Mouse (Mus musculus): ENCODE results near the gene Dyrk1b. TPM values are rescaled to one million over a fixed set of nuclear protein-coding genes. Genes with fewer than 3 reads are reported as not detected.
"Not testable (repeated sequence)": the region's sequence is repeated elsewhere in the genome, so short reads cannot be mapped to it uniquely, and the experiment has no call there.

Gene Dyrk1b
- 23.6 and 30.9 TPM in 2 replicates for polyA plus RNA-seq (2012; rRNA removed)

DNA sequence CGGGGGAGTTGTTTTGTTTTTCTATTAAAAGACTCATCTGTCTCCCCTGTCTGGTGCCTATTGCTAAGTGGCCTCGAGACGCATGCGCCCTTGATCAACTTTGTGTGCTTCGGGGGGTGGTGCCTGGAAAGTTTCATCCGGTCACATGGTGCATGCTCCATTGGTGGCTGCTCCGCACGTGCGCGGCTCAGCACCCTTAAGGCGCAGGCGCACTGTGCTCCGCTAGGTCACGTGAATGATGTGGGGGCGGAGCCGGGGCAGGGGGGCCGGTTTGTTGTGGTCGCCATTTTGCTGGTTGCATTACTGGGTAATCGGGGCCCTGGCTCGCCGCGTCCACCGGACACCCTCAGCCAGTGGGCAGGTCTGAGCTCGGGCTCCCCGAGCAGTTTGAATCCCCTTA lies at the start of gene Dyrk1b:
Gene Dyrk1b, plus strand, starts transcription at position 242 of the 400 bp plus-strand sequence.
- DNase-seq (ENCODE audit: low read depth): peak; percentile 75

DNA sequence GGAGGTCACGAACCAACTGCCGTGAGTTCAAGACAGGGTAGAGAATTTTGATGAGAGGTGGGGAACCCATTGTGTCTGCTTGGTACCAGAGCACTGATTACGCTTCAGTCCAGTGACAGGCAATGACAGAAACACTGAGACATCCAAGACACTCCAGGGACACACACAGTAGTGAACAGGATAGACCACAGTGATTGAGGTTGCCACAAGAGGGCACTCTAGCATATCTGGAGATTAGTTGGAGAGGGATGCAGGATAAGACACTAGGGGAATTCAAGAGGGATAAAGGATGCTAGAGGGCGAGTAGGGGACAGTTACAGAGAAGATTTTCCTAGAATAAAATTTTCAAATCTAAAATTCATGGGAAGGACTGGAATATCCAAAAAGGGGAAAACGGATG lies 41.7 kb upstream of the Dyrk1b start:
- DNase-seq (ENCODE audit: low read depth): no peak

- no peak for DNase-seq (ENCODE audit: low read depth)
Observed at GRCm38 (mm10) chr7:28148263-28148662, 31.0 kb upstream of the Dyrk1b start.

DNA sequence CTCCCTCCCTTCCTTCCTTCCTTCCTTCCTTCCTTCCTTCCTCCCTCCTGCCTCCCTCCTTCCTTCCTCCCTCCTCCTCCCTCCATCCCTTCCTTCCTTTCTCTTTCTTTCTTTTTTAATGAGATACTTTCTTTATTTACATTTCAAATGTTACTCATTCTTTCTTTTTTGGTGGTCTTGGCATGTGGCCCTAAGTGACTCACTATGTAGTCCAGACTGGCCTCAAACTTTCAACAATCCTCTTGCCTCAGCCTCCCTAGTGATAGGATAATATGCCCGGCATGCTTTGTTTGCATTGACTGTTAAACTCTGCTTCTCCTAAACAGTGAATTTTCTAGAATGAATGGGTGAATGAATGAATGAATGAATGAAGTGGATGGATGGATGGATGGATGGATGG lies 29.4 kb upstream of the Dyrk1b start:
- DNase-seq (ENCODE audit: low read depth): no peak

DNA sequence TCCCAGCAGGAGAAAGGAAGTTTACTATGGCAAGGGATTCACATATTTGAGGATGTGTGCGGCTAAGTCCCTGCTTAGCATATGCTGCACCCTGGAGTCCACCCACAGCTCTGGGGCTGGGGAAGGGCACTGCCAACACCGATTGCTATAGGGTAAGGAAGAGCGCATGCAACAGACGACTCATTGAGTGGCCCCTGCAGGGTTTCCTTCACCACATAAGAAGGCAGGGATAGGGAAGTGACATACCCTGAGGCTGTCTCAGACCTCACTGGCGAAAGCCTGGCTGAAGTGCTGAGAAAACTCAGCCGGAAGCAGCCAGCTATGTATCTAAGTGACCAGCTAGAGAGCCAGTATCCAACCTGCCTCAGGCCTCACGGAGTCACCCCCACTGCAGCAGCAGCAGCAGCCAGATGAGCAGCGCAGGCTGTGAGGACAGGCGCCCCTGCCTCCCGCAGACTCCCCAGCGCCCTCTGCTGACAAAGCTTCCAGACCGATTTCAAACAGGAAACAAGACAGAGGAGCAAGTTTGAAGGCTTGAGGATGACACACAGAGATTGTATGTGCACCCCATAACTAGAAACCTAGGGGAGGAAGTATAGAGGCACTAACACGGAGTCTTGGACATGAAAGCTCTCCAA lies 27.6 kb upstream of the Dyrk1b start:
- DNase-seq (ENCODE audit: low read depth): no peak

- not testable (repeated sequence) for DNase-seq (ENCODE audit: low read depth)
Observed at GRCm38 (mm10) chr7:28153595-28153994, 25.7 kb upstream of the Dyrk1b start.

- DNase-seq (ENCODE audit: low read depth): no peak
Observed at GRCm38 (mm10) chr7:28159292-28159691, 20.0 kb upstream of the Dyrk1b start.

DNA sequence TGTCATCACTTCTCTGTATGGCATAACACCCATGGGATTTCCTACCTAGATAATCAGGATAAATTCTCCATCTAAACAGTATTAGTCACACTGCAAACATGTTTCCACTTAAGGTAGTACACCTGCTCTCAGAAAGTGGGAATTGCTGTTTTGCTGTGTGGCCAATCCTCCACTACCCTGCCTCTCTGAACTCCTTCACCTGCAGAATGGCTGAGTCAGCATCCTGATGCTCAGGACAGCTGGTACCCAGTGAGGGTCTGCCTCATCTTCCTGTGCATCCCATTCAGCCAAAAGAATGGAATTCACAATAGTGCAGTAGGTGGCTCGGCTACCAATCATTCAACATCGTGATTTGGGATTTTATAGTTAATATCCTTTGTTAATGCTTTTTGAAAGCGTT lies 19.4 kb upstream of the Dyrk1b start:
- DNase-seq (ENCODE audit: low read depth): no peak

GRCm38 (mm10) chr7:28161163-28161749 lies 18.0 kb upstream of the Dyrk1b start:
- no peak for DNase-seq (ENCODE audit: low read depth)

DNA sequence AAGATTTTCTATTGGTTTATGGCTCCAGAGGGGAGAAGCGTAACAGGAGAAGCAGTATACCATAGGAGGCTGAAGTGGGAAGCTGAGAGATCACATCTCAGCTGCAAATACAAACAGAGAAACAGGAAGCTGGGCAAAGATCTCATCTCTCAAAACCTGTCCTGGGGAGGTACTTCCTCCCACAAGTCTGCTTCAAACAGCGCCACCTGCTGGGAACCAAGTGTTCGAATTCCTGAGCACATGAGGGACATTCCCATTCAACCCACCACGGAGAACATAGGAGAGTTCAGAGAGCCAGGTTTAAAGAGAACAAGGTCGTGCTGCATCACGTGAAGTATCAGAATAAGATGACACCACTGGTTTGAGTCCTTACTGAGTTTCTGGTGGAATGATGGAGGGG lies 13.9 kb upstream of the Dyrk1b start:
- DNase-seq (ENCODE audit: low read depth): no peak

- no peak for DNase-seq (ENCODE audit: low read depth)
Observed at GRCm38 (mm10) chr7:28168320-28169115, 10.8 kb upstream of the Dyrk1b start.

DNA sequence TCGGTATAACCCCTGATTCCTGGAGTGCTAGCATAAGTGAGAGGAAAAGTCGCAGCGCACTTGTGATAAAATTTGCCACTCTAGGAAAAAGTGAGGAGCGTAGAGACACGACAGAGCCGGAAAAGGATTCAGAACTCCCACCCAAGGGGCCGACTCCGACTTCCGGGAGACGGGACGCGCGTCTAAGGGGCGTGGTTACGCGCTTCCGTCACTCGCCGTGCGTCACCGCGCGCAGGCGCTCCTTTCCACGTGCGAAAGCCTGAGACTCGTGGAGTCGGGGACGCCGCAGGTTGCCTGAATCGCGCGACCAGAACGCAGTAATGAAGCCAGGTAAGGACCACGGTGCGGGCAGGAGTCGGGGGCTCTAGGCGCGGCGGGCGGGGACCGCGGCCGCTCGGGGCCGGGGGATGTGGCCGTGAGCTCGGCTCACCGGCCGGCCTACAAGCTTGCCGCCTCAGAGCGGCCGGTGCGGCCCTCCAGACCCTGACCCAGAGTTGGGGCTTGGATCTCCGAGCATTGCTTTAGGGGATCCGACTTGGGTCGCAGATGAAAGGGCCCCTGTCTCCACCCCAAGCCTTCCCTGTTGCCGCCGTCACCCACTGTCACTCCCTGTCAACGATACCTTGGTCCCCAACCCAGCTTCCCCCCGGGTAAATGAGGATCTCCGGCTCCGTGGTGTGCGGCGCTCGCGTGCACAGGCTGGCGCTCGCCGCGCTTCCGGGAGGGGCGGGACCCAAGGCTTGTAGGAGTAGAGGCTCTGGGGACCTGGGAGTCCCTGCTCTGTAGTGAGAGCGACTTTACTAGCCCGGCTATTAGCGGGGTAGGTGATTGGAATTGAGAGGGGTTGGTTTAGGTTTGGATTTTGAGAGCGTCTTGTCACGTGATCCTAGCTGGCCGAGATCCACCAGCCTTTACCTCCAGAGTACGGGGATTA lies 9.5 kb upstream of the Dyrk1b start, which contains the start of gene Fbl:
Gene Fbl, plus strand, starts transcription at position 222 of the 934 bp plus-strand sequence.
- DNase-seq (ENCODE audit: low read depth): no peak

GRCm38 (mm10) chr7:28175358-28175757 lies 3.9 kb upstream of the Dyrk1b start:
- DNase-seq (ENCODE audit: low read depth): no peak

DNA sequence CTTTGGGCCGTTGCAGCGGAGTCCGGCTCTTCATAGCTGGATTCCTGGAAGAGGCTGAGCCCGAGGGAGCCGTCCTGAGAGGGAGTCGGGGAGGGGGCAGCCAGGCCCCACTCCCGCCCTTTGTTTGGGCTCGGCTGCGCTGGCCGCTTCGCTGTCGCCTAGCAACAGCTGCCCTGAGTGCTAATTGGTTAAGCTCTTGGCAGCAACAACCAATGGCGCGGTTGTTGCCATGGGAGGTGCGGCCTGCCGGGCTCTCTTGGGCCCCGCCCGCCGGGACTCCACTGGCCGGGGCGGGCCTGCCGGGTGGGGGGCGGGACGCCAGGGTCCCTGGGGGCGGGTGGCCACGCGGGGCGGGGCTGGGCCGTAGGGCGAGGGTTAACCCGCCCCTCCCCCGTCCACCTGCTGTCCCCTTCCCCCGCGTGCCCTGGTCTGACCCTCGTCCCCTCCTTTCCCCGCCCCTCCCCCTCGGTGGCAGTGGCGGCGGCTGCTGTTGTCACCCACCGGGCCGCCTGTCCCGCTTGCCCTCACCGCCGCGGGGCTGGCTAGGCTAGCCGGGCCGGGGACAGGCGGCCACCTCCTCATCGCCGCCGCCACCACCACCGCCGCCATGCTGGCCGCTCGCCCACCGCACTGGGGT lies 590 bp downstream of the Dyrk1b start:
- DNase-seq (ENCODE audit: low read depth): peak; percentile 50

GRCm38 (mm10) chr7:28180890-28181289 lies 1.6 kb downstream of the Dyrk1b start:
- no peak for DNase-seq (ENCODE audit: low read depth)

GRCm38 (mm10) chr7:28181376-28181775 lies 2.1 kb downstream of the Dyrk1b start:
- no peak for DNase-seq (ENCODE audit: low read depth)

DNA sequence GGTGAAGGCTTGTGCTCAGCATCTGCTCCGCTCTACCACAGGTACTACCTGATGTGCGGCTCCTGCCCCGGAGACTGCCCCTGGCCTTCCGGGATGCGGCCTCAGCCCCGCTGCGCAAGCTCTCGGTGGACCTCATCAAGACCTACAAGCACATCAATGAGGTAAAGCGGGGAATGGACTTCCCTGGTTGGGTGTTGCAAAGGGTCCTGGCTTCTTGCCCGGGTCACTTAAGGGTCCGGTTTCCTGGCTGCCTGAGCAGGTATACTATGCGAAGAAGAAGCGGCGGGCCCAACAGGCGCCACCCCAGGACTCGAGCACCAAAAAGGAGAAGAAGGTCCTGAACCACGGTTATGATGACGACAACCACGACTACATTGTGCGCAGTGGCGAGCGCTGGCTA lies 3.1 kb downstream of the Dyrk1b start:
- DNase-seq (ENCODE audit: low read depth): no peak

DNA sequence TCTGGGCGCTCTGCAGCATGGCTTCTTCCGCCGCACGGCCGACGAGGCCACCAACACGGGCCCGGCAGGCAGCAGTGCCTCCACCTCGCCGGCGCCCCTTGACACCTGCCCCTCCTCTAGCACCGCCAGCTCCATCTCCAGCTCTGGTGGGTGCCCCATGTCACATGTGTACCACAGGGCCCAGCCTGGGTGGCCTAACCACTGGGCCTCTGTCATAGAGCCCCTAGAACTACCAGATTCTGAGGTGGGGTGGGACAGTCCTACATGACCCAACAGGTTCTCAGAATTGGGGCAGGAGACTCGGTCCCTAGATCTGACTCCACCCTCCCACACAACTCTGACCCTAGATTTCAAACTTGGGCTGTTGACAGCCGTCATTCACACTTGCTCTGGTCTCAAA lies 6.6 kb downstream of the Dyrk1b start:
- no peak for DNase-seq (ENCODE audit: low read depth)

DNA sequence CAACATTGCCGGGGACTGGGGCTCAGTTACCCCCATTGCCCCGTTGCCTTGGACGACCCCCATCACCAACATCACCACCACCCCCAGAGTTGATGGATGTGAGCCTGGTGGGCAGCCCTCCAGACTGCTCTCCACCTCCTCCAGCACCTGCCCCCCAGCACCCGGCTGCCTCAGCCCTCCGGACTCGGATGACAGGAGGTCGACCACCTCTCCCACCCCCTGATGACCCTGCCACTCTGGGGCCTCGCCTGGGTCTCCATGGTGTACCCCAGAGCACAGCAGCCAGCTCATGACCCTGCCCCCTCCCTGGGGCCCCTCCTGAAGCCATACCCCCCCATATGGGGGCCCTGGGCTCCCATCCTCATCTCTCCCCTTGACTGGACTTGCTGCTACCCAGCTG lies 7.4 kb downstream of the Dyrk1b start:
- no peak for DNase-seq (ENCODE audit: low read depth)

DNA sequence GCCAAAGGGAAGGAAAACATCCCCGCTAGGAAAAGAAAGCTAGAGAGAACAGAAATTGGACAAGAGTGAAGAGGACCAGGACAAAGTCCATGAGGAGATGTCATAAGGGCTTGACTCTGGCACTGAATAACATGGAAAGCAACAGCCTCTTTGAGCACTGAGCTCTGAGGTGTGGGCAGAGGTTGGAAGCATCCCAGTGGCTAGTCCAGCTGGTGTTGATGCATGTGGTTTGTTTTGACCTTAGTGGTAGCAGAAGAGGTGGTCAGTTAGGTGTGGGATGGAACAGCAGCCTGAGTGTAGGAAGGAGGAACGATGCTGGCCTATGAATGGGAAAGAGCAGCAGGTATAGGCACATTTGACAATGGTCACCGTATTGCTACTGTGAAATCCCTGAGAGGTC lies 12.2 kb downstream of the Dyrk1b start:
- DNase-seq (ENCODE audit: low read depth): no peak

DNA sequence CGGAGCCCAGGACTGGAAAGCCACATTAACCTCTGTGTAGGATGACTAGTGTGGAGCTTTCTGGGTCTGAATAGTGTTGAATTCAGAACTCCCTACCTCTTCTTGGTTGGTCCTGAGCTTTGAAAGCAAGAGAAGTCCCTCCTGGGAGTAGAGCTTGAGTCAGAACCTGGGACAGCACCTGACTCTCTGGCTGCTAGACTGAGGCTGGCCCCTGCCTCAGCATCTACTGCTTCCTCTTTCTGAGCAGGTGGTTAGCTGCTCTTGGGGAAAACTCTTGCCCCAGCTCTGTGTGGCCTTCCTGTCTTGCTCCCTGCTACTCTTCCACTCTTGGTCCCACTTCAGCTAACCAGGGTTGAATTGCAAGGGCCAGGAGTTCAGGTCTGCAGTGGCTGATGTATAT lies 12.6 kb downstream of the Dyrk1b start:
- DNase-seq (ENCODE audit: low read depth): no peak
